Mouse (Mus musculus): ENCODE data around the gene Pacsin2. TPM values are rescaled to one million over a fixed set of nuclear protein-coding genes. Genes with fewer than 3 reads are reported as not detected.
A peak's percentile ranks its signal among the peaks of the same experiment; 100 is the strongest.
"Not testable (repeated sequence)": the region's sequence is repeated elsewhere in the genome, so short reads cannot be mapped to it uniquely, and the experiment has no call there.

The Pacsin2 gene
- total RNA-seq, 2 experiments from 2014 or later = 232 to 280 TPM

DNA sequence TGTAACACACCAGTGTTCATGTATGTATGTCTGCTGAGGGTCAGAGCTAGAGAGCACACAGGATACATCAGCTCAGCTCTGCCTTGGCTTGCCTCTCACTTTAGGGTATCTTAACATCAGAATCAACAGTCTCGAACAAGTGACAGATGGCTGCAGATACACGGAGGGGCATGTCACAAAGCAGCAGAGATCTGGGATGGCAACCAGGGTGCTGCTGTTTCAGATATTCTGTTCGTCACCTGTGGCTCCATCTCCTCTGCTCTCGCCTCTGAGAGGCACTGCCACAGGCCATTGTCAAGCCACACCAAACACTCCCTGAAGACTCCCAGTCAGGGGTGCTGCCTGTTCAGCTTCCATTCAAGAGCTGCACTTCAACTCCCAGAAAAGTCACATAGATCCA, 39.1 kb downstream of the Pacsin2 start:
- DNase-seq = no peak

- no peak for DNase-seq
These were observed 40.6 kb downstream of the Pacsin2 start for GRCm38 (mm10) chr15:83423589-83424384.

DNA sequence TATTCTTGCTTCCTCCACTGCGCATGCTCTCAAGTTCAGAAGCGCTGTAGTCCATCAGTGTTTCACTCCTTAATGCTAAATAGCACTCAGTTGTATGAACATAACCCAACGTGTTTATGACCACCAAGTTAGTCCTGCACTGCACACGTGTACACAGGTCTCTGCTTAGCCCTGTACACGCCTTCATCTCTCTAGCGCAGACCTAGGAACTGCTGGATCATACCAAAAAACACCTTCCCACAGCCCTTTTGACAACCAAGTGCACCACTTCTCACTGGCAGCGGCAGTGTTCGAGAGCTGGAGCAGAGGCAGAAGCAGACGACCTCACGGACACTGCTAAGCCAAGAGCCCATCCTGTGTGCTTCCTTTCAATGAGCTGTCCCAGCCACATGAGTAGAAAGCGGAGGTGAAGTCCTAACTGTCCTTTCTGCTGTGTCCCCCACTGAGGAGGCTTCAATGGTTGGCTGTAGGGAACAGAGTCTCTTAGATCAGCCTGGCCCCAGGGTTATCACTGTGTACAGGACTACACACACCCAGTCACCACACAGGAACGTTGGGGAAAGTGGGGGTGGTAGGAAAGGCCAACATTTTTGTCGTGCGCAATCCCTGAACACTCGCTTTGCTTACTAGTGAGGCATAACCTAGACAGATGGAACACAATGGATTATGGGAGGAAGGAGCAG, 42.0 kb downstream of the Pacsin2 start:
- no peak for DNase-seq

DNA sequence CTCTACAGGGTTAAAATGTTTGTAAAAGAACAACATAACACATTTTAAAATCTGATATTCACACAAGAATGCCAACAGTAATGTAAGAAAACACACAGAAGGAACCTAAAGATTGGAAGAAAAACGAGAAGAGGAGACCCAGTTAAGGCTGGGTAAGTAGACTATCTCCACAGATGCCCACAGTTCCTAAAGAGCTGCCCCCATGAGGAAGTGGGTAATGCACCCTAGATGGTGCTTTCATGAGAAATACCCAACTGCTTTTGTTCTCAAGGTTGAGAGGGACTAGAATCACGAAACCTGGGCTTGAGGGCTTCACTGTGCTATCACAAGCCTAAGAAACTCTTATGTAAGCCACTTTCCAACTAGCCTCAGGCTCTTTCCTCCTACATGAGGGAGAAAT, 44.8 kb downstream of the Pacsin2 start:
- no peak for DNase-seq

GRCm38 (mm10) chr15:83418685-83419084, 45.7 kb downstream of the Pacsin2 start:
- no peak for DNase-seq

GRCm38 (mm10) chr15:83417916-83418315, 46.5 kb downstream of the Pacsin2 start:
- no peak for DNase-seq

DNA sequence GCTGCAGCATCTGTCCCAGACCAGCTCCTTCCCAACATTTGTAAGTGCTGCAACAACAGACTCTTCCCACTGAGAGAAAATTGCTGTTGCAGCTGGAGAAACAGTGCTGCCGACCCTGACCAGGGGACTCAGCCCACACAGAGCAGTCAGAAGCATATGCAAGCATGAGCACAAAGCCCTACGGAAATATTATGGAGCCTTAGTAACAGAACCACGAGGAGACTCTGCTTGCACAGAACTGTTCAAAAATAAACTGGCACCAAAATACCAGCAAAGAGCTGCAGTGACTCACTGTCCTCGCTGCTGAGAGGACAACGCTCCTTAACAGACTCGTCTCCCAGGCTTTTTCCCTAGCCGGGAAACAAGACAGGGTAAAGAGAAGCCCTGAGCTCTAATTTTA, 47.0 kb downstream of the Pacsin2 start:
- DNase-seq = no peak

DNA sequence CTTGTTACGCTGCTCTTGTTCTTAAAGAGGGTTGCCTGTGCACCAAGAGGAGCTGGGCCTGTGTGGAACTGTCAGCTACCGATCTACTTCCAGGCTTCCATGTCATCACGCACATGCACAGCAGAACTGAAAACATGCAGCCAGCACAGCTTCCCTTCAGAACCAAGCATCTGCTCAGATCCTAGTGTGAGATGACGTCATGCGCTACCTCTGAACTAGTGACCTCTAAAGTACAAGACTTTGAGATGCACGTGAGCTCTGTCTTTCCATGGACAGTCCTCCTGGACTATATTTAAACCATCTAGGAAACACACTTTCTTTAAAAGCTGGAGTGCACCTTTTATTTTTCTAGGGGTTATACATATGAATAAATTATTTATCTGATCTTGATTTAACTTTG, 49.0 kb downstream of the Pacsin2 start:
- DNase-seq = no peak

GRCm38 (mm10) chr15:83411616-83412015, 52.8 kb downstream of the Pacsin2 start:
- DNase-seq = no peak

- no peak for DNase-seq
These were observed 53.7 kb downstream of the Pacsin2 start for GRCm38 (mm10) chr15:83410735-83411134.

- peak in 1 of 2 experiments; percentile 60 for DNase-seq
These were observed 54.1 kb downstream of the Pacsin2 start for GRCm38 (mm10) chr15:83410270-83410669.

GRCm38 (mm10) chr15:83408692-83409442, 55.5 kb downstream of the Pacsin2 start:
- DNase-seq = peak in 1 of 2 experiments; percentile 61

DNA sequence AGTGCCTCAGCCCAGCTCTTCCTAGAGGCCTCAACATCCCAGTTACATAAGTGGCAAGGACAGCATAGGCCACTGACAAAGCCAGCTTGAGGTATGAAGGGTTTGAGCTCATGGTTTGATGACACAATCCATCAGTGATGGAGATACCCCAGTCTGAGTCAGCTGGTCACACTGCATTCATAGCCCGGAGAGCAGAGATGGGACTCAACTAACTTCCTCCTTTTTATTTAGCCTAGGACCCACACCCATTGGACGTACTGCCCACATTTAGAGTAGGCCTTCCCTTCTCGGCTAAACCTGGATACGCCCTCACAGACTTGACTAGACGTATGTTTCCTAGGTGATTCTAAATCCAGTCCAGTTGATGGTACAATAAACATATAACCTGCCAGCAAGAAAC, 56.2 kb downstream of the Pacsin2 start:
- DNase-seq = no peak

DNA sequence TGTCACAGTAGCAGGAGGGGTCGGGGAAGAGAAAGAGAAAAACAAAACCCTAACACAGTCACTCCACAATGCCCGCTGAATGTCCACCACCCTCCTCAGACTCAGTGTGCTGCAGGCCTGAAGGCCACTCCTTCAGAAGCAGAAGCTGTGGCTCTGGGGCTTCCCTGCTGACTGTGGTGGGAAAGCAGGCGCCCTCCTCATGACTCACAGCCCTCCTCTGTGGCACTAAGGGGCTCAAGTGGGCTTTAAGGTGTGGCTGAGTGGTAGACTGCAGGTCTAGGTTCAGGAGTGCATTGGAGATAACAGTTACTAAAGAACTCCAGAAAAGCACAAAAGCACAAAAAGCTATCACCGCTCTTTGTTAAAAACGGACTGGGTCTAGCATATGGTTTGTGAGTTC, 56.9 kb downstream of the Pacsin2 start:
- DNase-seq = no peak

DNA sequence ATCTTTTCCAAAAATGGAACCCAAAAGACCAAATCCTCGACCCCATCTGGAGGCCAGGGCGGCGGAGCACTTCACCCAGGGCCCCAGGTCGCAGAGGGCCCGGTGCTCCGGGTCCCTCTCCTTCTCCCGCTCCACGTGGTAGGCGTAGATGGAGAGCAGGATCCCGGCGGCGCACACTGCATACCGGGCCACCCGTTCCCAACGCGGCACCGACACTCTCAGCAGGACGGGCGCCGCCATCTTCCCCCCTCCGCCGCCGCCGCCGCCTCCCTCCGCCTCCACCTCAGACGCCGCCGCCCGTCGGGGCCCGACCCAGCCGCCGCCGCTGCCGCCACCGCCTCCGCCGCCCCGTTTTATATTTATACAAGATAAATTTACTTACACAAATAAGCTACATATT, 58.5 kb downstream of the Pacsin2 start:
- DNase-seq = not testable (repeated sequence)

DNA sequence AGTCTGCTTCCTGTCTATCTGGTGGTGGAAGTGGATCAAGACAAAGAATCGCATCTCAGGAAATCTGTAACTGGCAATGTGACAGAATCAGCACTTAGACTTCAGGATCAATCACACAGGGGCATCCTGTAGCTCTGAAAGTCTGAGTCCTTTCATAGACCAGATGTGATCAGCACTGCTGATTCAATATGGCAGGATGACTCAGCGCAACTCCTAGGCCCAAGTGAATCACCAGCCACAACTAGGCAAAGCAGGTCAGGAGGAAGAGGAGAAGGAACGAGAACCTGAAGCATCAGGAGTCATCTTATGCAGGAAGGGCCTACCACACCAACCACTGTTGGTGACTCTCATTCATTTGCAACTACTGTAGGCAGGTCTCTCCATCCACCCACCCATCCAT, 60.4 kb downstream of the Pacsin2 start:
- no peak for DNase-seq

DNA sequence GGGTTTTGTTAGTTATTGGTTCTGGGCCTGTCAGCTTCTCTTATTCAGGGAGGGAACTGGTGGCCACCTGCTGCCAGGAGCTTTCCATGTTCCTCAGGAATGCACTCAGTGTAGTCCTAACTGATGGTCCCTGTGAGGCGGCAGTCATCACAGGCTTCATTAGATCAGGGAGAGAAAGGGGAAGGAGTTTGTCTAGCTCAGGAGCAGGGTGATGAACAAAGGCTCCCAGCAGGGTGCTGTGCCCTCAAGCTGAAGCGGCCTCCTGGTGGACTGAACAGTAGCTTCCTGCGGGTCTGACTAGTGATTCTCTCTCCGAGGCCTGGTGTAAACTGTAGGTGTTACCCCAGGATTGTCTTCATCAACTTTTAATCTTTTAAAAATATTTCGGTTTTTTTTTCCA, 61.4 kb downstream of the Pacsin2 start:
- no peak for DNase-seq

DNA sequence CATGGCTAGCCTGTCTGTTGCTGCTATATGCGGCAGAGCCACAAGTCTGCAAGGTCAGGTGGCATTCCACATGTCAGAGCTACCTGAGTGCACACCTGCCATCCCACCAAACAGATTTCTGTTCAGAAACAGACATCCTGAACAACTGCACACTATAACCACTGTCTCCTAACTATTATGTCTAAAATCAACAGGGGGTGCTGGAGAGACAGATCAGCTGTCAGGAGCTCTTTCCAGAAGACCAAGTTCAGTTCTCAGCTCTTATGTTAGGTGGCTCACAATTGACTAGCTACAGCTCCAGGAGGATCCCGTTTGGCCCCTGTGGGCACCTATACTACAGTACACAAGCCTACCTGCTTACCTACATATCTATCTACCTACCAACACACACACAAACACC, 71.7 kb downstream of the Pacsin2 start:
- no peak for DNase-seq

- DNase-seq = no peak
These were observed 76.5 kb downstream of the Pacsin2 start for GRCm38 (mm10) chr15:83387911-83388310.

DNA sequence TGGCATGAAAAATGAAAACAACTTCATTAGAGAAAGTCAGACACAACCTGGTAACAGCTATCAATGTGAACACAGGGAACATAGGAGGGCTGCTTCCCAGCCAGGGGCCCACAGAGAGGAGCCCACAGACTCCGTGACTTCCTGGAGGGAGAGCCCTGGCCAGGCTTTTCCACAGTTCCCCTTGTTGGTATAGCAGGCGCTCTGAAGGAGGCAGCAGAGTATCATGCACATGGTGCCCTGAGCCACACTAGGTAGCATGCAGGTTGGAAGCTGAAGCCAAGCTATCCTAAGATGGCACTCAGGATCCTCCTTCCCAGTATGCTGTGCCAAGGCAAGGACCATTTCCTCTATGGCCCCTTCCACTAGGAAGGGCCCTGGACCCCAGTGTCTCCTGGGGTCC, 80.8 kb downstream of the Pacsin2 start:
- peak; percentile 35 to 53 for DNase-seq

GRCm38 (mm10) chr15:83383136-83383535, 81.3 kb downstream of the Pacsin2 start:
- peak; percentile 44 to 61 for DNase-seq

GRCm38 (mm10) chr15:83382467-83382866, 81.9 kb downstream of the Pacsin2 start:
- no peak for DNase-seq

GRCm38 (mm10) chr15:83377153-83377552, 87.3 kb downstream of the Pacsin2 start:
- DNase-seq = no peak
